Mouse (Mus musculus): ENCODE results near the gene Cd300lf.

Cd300lf gene

GRCm38 (mm10) chr11:115077436-115077835 is 56.4 kb downstream of the Cd300lf start:
- DNase-seq (ENCODE audit: low spot score in 2 of 2) = no peak

GRCm38 (mm10) chr11:115075859-115076258 is 57.9 kb downstream of the Cd300lf start:
- DNase-seq (ENCODE audit: low spot score in 2 of 2) = no peak

- no peak for DNase-seq (ENCODE audit: low spot score in 2 of 2)
These were observed 58.4 kb downstream of the Cd300lf start for GRCm38 (mm10) chr11:115075407-115075806.

- no peak for DNase-seq (ENCODE audit: low spot score in 2 of 2)
These were observed 60.8 kb downstream of the Cd300lf start for GRCm38 (mm10) chr11:115073002-115073401.

GRCm38 (mm10) chr11:115071631-115072294 is 62.0 kb downstream of the Cd300lf start:
- no peak for DNase-seq (ENCODE audit: low spot score in 2 of 2)

- no peak for DNase-seq (ENCODE audit: low spot score in 2 of 2)
These were observed 62.7 kb downstream of the Cd300lf start for GRCm38 (mm10) chr11:115071015-115071551.

GRCm38 (mm10) chr11:115066768-115067167 is 67.0 kb downstream of the Cd300lf start:
- no peak for DNase-seq (ENCODE audit: low spot score in 2 of 2)
